Mouse (Mus musculus): Measurements from ENCODE around the gene Pheta2. TPM values are rescaled to one million over a fixed set of nuclear protein-coding genes. Genes with fewer than 3 reads are reported as not detected.

Gene Pheta2
- polyA plus RNA-seq, 1 experiment from 2014 or later: 3.1 TPM

DNA sequence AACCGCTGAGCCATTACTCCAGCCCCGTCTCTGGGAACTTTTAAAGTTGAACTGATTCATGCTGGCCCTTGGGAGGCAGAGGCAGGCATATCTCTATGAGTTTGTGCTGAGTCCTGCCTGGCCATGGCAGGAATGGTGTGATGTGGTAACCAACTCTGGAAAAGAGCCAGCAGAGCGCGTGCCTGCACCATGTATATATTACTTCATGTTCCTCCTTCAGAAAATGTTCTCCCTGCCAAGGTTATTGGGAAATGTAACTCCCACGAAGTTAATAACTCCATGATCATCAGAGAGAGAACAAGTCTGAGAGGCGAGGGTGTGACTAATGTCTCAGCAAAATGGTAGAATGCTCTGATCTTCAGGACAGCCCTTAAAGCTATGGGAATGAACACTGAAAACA, 20.9 kb upstream of the Pheta2 start:
- H3K4me1 ChIP-seq (ENCODE audit: control insufficient read depth, insufficient read depth, low read length): no peaks in the 10 kb centered on the region
- no peaks in the 10 kb centered on the region for H3K36me3 ChIP-seq (ENCODE audit: control insufficient read depth, insufficient read depth, low read length)
- H3K9me3 ChIP-seq (ENCODE audit: control insufficient read depth, low read length): no peaks in the 10 kb centered on the region
- DNase-seq (ENCODE audit: low spot score) (no peak), ATAC-seq (ENCODE audit: insufficient read depth, low FRiP score, low TSS enrichment) (no peak)
- no peak overlapping the region for H3K9ac ChIP-seq (ENCODE audit: low read length)
- no peak overlapping the region for H3K4me3 ChIP-seq (ENCODE audit: low read depth, low read length)
- no peak overlapping the region for H3K27ac ChIP-seq (ENCODE audit: low read depth, low read length)
- 92% methylated on average over 6 of the region's 6 CpGs for WGBS
- H3K4me2 ChIP-seq (ENCODE audit: low read depth): no peak overlapping the region
- no peaks in the 10 kb centered on the region for H3K27me3 ChIP-seq (ENCODE audit: control insufficient read depth, insufficient read depth, low read length)

DNA sequence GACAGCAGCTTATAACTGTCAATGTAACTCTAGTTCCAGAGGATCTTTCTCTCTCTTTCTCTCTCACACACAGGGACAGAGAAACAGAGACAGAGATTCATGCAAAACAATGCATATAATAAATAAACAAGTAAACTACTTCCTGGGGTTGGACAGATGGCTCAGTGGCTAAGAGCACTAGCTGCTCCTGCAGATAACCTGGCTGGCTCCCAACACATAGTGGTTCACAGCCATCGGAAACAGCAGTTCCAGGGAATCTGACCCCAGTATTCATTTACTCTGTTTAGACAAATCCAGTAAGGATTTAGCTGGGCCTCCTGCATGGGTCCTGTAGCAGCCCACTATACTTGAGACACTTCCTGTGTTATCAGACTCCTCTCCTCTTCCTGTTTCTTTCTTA, 19.1 kb upstream of the Pheta2 start:
- H3K9ac ChIP-seq (ENCODE audit: low read length): no peak overlapping the region
- DNase-seq (ENCODE audit: low spot score) (no peak), ATAC-seq (ENCODE audit: insufficient read depth, low FRiP score, low TSS enrichment) (no peak)
- no peaks in the 10 kb centered on the region for H3K27me3 ChIP-seq (ENCODE audit: control insufficient read depth, insufficient read depth, low read length)
- no peak overlapping the region for H3K4me2 ChIP-seq (ENCODE audit: low read depth)
- no peak overlapping the region for H3K27ac ChIP-seq (ENCODE audit: low read depth, low read length)
- no peak overlapping the region for H3K4me3 ChIP-seq (ENCODE audit: low read depth, low read length)
- H3K4me1 ChIP-seq (ENCODE audit: control insufficient read depth, insufficient read depth, low read length): no peaks in the 10 kb centered on the region
- 81% methylated on average over 1 of the region's 1 CpGs for WGBS
- H3K36me3 ChIP-seq (ENCODE audit: control insufficient read depth, insufficient read depth, low read length): no peaks in the 10 kb centered on the region
- H3K9me3 ChIP-seq (ENCODE audit: control insufficient read depth, low read length): no peaks in the 10 kb centered on the region

DNA sequence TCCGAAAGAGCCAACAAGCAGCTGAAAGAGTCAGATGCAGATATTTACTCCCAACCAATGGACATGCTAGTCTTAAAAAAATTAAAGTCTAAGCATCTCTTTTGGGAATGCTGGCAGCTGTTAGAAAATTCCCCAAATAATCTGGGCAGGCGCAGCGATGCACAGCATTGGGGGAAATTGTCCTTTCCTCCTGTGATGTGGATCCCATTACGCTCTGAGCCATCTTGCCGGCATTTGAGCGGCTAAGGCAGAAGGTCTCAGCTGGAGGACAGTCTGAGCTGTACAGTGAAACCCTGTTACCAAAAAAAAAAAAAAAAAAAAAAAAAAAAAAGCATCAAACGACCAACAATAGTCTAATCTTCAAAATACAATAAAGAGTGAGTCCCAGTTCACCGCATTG, 16.5 kb upstream of the Pheta2 start:
- Histone ChIP-seq H3K27me3 (ENCODE audit: control insufficient read depth, insufficient read depth, low read length) (no peaks in the 10 kb centered on the region), H3K9ac (ENCODE audit: low read length) (no peak overlapping the region), H3K36me3 (ENCODE audit: control insufficient read depth, insufficient read depth, low read length) (no peaks in the 10 kb centered on the region), H3K4me1 (ENCODE audit: control insufficient read depth, insufficient read depth, low read length) (no peaks in the 10 kb centered on the region), H3K4me2 (ENCODE audit: low read depth) (no peak overlapping the region), H3K27ac (ENCODE audit: low read depth, low read length) (no peak overlapping the region), H3K9me3 (ENCODE audit: control insufficient read depth, low read length) (no peaks in the 10 kb centered on the region), H3K4me3 (ENCODE audit: low read depth, low read length) (no peak overlapping the region)
- ATAC-seq (ENCODE audit: insufficient read depth, low FRiP score, low TSS enrichment): no peak
- no peak for DNase-seq (ENCODE audit: low spot score)
- 73% methylated on average over 8 of the region's 8 CpGs for WGBS

DNA sequence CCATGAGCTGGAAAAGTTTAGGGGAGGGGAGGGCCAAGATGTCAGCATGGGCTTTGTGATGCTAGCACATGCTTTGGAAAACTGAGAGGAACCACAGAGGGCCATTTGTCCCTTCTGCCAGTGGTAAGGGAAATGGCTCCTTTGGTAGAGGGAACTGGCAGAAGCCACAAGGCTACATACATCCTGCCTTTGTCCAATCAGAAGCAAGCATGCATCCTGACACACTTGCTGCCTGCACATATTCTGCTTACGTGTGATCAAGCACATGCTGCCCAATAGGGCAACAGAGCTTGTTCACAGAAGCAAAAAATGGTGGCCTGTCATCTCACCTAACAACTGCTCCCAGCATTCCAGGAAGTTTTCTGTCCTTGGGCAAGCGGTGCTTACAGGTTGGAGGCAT, 13.4 kb upstream of the Pheta2 start:
- no peaks in the 10 kb centered on the region for H3K9me3 ChIP-seq (ENCODE audit: control insufficient read depth, low read length)
- no peak for ATAC-seq (ENCODE audit: insufficient read depth, low FRiP score, low TSS enrichment)
- H3K4me3 ChIP-seq (ENCODE audit: low read depth, low read length): no peak overlapping the region
- H3K36me3 ChIP-seq (ENCODE audit: control insufficient read depth, insufficient read depth, low read length): no peaks in the 10 kb centered on the region
- H3K4me1 ChIP-seq (ENCODE audit: control insufficient read depth, insufficient read depth, low read length): no peaks in the 10 kb centered on the region
- WGBS: 68% methylated on average over 2 of the region's 2 CpGs
- no peak for DNase-seq (ENCODE audit: low spot score)
- no peak overlapping the region for H3K9ac ChIP-seq (ENCODE audit: low read length)
- H3K27me3 ChIP-seq (ENCODE audit: control insufficient read depth, insufficient read depth, low read length): no peaks in the 10 kb centered on the region
- no peak overlapping the region for H3K27ac ChIP-seq (ENCODE audit: low read depth, low read length)
- H3K4me2 ChIP-seq (ENCODE audit: low read depth): no peak overlapping the region

DNA sequence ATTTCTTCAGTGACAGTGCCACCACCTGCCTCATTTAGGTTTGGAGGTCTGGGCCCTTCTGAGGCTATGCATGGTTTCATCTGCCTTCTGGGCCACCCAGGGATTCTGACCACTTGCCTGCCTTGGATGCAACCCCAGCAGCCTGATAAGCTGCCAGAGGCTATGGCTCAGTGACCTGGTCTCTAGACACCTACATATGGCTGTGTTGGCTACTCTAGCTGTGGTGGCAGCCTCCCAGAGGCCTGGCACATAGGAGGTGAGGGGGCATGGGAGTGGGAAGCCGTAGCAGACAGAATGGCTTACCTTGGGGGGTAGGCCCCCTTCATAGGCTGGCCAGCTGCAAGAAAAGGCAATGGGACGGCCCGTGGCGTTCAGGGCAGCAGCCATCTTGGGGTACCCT, 3.5 kb upstream of the Pheta2 start:
- no peak overlapping the region for H3K27ac ChIP-seq (ENCODE audit: low read depth, low read length)
- peaks cover 6% of the 10 kb centered on the region for H3K4me1 ChIP-seq (ENCODE audit: control insufficient read depth, insufficient read depth, low read length)
- peaks cover under 1% of the 10 kb centered on the region; the same call in 1 of the 2 replicates for H3K27me3 ChIP-seq (ENCODE audit: control insufficient read depth, insufficient read depth, low read length)
- no peak for DNase-seq (ENCODE audit: low spot score)
- H3K4me3 ChIP-seq (ENCODE audit: low read depth, low read length): no peak overlapping the region
- H3K36me3 ChIP-seq (ENCODE audit: control insufficient read depth, insufficient read depth, low read length): peaks cover 2% of the 10 kb centered on the region; the same call in 1 of the 2 replicates
- WGBS: 94% methylated on average over 4 of the region's 4 CpGs
- H3K4me2 ChIP-seq (ENCODE audit: low read depth): no peak overlapping the region
- ATAC-seq (ENCODE audit: insufficient read depth, low FRiP score, low TSS enrichment): no peak
- no peaks in the 10 kb centered on the region for H3K9me3 ChIP-seq (ENCODE audit: control insufficient read depth, low read length)
- no peak overlapping the region for H3K9ac ChIP-seq (ENCODE audit: low read length)

DNA sequence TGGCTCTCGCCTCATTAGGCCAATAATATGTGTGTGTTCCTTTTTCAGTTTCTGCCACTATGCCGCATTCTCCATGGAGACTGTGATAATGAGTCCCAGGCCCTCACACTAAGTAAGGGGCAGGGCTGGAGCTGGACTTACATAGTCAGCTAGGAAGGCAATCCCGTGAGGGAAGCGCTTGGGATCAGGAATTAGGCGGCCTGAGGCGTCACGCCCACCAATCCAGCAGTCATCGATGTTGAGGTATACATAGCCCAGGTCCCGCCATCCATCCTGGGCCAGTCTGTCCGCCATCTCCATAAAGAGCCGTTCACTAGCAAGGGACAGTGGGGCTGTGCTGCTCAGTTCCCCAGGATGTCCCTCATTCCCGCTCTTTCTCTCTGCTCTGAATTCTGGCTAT, 2.1 kb upstream of the Pheta2 start:
- DNase-seq (ENCODE audit: low spot score): no peak
- Histone ChIP-seq H3K4me2 (ENCODE audit: low read depth) (no peak overlapping the region), H3K36me3 (ENCODE audit: control insufficient read depth, insufficient read depth, low read length) (peaks cover 2% of the 10 kb centered on the region; the same call in 1 of the 2 replicates), H3K9me3 (ENCODE audit: control insufficient read depth, low read length) (no peaks in the 10 kb centered on the region), H3K9ac (ENCODE audit: low read length) (no peak overlapping the region), H3K4me3 (ENCODE audit: low read depth, low read length) (no peak overlapping the region), H3K4me1 (ENCODE audit: control insufficient read depth, insufficient read depth, low read length) (peaks cover 11% of the 10 kb centered on the region), H3K27me3 (ENCODE audit: control insufficient read depth, insufficient read depth, low read length) (peaks cover 11% of the 10 kb centered on the region), H3K27ac (ENCODE audit: low read depth, low read length) (no peak overlapping the region)
- no peak for ATAC-seq (ENCODE audit: insufficient read depth, low FRiP score, low TSS enrichment)
- WGBS: 71% methylated on average over 12 of the region's 12 CpGs

DNA sequence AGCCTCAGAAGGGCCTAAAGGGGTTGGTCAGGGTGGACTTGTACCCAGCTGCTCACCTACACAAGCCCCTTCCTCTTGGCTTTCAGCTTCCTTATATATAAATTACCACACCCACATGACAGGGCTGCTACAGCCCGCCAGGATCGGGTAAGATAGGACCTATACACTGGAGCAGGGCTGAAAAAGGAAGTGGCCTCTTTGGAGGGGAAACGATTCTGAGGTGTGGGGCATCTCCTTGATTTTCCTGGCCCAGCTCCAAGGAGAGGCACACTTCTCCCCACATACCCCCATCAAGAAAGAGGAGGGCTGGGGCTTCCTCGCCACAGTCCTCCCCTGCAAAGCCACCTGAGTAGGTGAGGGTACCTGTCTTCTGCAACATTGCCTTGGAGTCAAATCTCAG, 867 bp upstream of the Pheta2 start:
- DNase-seq (ENCODE audit: low spot score) (no peak), ATAC-seq (ENCODE audit: insufficient read depth, low FRiP score, low TSS enrichment) (no peak)
- Histone ChIP-seq H3K27ac (ENCODE audit: low read depth, low read length) (no peak overlapping the region), H3K27me3 (ENCODE audit: control insufficient read depth, insufficient read depth, low read length) (peaks cover 11% of the 10 kb centered on the region), H3K9me3 (ENCODE audit: control insufficient read depth, low read length) (no peaks in the 10 kb centered on the region), H3K4me1 (ENCODE audit: control insufficient read depth, insufficient read depth, low read length) (peaks cover 11% of the 10 kb centered on the region), H3K36me3 (ENCODE audit: control insufficient read depth, insufficient read depth, low read length) (peaks cover 2% of the 10 kb centered on the region; the same call in 1 of the 2 replicates), H3K4me3 (ENCODE audit: low read depth, low read length) (peak overlapping the region; percentile 40), H3K4me2 (ENCODE audit: low read depth) (peak overlapping the region; percentile 67), H3K9ac (ENCODE audit: low read length) (peak overlapping the region; percentile 64)
- 64% methylated on average over 4 of the region's 4 CpGs for WGBS

DNA sequence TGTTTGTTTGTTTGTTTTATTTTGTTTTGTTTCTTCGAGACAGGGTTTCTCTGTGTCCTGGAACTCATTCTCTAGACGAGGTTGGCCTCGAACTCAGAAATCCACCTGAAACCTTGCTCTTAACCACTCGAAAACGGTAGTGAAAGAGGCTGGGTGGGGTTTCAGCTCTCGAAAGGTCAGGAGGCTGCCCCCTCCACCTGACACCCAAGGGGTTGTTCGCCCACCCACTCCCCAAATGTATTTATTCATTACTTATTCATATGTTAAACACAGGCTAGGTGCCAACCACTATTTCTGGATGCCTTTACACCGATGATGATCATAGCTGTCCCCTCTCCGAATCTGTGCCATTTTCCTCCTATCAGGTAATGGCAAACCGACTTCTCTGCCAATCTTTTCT, 408 bp downstream of the Pheta2 start:
- DNase-seq (ENCODE audit: low spot score) (no peak), ATAC-seq (ENCODE audit: insufficient read depth, low FRiP score, low TSS enrichment) (no peak)
- peaks cover 11% of the 10 kb centered on the region for H3K4me1 ChIP-seq (ENCODE audit: control insufficient read depth, insufficient read depth, low read length)
- H3K9me3 ChIP-seq (ENCODE audit: control insufficient read depth, low read length): no peaks in the 10 kb centered on the region
- 59% methylated on average over 10 of the region's 10 CpGs for WGBS
- peaks cover 11% of the 10 kb centered on the region for H3K27me3 ChIP-seq (ENCODE audit: control insufficient read depth, insufficient read depth, low read length)
- H3K27ac ChIP-seq (ENCODE audit: low read depth, low read length): no peak overlapping the region
- H3K36me3 ChIP-seq (ENCODE audit: control insufficient read depth, insufficient read depth, low read length): peaks cover 2% of the 10 kb centered on the region; the same call in 1 of the 2 replicates
- peak overlapping the region; percentile 64 for H3K9ac ChIP-seq (ENCODE audit: low read length)
- peak overlapping the region; percentile 67 for H3K4me2 ChIP-seq (ENCODE audit: low read depth)
- peak overlapping the region; percentile 40 for H3K4me3 ChIP-seq (ENCODE audit: low read depth, low read length)

DNA sequence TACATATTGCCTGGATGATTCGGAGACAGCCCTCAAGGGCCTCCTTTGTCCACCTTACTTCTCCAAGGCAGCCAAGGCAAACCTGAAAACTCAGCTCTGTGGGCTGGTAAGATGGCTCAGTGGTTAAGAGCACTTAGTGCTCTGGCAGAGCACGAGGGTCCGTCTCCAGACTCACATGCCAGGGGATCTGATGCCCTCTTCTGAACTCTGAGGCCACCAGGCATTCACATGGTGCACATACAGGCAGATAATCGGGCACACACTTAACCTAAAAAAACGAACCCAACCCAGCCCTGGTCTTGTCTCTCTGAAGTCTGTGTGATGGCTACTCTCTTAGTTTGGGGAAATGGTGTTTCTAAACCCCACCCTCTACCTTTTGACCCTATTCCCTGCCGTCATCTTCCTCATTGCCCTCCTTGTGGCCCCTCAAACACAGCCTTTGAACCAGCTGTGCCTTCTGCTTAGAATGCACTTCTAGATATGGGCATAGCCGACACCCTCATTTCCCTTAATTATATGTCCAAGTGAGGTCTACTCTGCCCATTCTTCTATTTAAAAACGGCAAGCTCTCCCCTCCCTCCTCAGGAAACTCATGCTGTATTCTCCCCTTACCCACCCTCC, 1.0 kb downstream of the Pheta2 start:
- WGBS: 75% methylated on average over 8 of the region's 8 CpGs
- no peak overlapping the region for H3K27ac ChIP-seq (ENCODE audit: low read depth, low read length)
- ATAC-seq (ENCODE audit: insufficient read depth, low FRiP score, low TSS enrichment): no peak

More for the DNA sequence above, 1.0 kb downstream of the Pheta2 start:
- Histone ChIP-seq H3K4me1 (ENCODE audit: control insufficient read depth, insufficient read depth, low read length) (peaks cover 11% of the 10 kb centered on the region), H3K27me3 (ENCODE audit: control insufficient read depth, insufficient read depth, low read length) (peaks cover 11% of the 10 kb centered on the region), H3K9ac (ENCODE audit: low read length) (no peak overlapping the region), H3K4me2 (ENCODE audit: low read depth) (no peak overlapping the region), H3K36me3 (ENCODE audit: control insufficient read depth, insufficient read depth, low read length) (no peaks in the 10 kb centered on the region; the same call in 1 of the 2 replicates), H3K4me3 (ENCODE audit: low read depth, low read length) (no peak overlapping the region), H3K9me3 (ENCODE audit: control insufficient read depth, low read length) (no peaks in the 10 kb centered on the region)
- DNase-seq (ENCODE audit: low spot score): no peak

All from neural tube, embryonic 11.5 days (tissue).